Comparison of ENCODE assay signal across 8 mouse cellular contexts in the genomic region with DNA sequence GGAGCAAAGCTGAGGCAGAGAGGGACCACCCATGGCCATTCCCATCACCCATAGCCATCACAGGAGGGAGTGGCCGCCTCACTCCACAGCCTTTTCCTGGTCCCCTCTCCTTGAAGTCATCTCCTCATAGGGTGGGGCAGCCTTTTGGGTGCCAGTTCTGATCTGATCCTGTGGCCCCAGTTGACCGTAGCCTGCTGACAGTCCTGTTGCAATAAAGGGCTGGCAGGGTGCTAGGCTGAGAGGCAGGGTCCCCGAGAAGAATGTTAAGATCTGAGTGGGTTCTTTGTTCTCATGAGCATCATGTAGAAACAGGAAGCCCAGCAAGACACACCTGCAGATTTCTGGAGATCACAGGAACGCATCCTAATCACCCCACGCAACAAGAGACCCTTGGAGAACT. TPM values are rescaled to one million over a fixed set of nuclear protein-coding genes. Genes with fewer than 3 reads are reported as not detected.
DNase-seq lines count a peak whose midpoint lies in the region; ATAC-seq lines count a peak whose summit lies in the region.

No protein-coding gene starts in this region.

- H3K9me3 ChIP-seq in hindbrain, embryonic 10.5 days = no peaks in the 10 kb centered on the region
- no peaks in the 10 kb centered on the region for H3K9me3 ChIP-seq in liver, embryonic 15.5 days (replicated peaks)
- H3K9me3 ChIP-seq in stomach, embryonic 14.5 days (ENCODE audit: control insufficient read depth, low read depth, low read length) = no peaks in the 10 kb centered on the region

- H3K4me3 ChIP-seq in hindbrain, embryonic 10.5 days = peak overlapping the region; percentile 59
- peak overlapping the region; percentile 59 for H3K4me3 ChIP-seq in liver, embryonic 15.5 days (replicated peaks)
- peak overlapping the region; percentile 50 for H3K4me3 ChIP-seq in stomach, embryonic 14.5 days (ENCODE audit: low read depth, low read length)

- peak overlapping the region; percentile 63; the same call in 1 of the 2 replicates for H3K9ac ChIP-seq in liver, embryonic 15.5 days
- peak overlapping the region; percentile 69; the same call in 1 of the 2 replicates for H3K9ac ChIP-seq in stomach, embryonic 14.5 days (replicated peaks; ENCODE audit: low read depth, low read length)

- no peaks in the 10 kb centered on the region for H3K36me3 ChIP-seq in hindbrain, embryonic 10.5 days
- H3K36me3 ChIP-seq in liver, embryonic 15.5 days (replicated peaks) = no peaks in the 10 kb centered on the region
- H3K36me3 ChIP-seq in stomach, embryonic 14.5 days (ENCODE audit: control insufficient read depth, insufficient read depth, low read length) = peaks cover 4% of the 10 kb centered on the region

- peak; percentile 19 for DNase-seq in thymus, postnatal 0 days (ENCODE audit: low spot score)
- DNase-seq in thymus, postnatal 14 days = no peak
- no peak for DNase-seq in hindbrain, embryonic 10.5 days (ENCODE audit: low spot score)
- no peak for DNase-seq in layer of hippocampus, adult 9-11 months
- no peak for DNase-seq in spleen, adult 12 weeks (ENCODE audit: low spot score)
- DNase-seq in embryo, embryonic 9.5 days (ENCODE audit: extremely low spot score) = no peak

- ATAC-seq in liver, embryonic 15.5 days (ENCODE audit: insufficient read depth) = no peak
- ATAC-seq in stomach, embryonic 14.5 days (ENCODE audit: insufficient number of reproducible peaks, insufficient read depth, low FRiP score, low read depth) = no peak

- H3K27me3 ChIP-seq in hindbrain, embryonic 10.5 days (ENCODE audit: insufficient read depth, poor library complexity, severe bottlenecking) = peaks cover 20% of the 10 kb centered on the region
- H3K27me3 ChIP-seq in liver, embryonic 15.5 days = peaks cover 24% of the 10 kb centered on the region
- no peaks in the 10 kb centered on the region for H3K27me3 ChIP-seq in stomach, embryonic 14.5 days (ENCODE audit: control insufficient read depth, insufficient read depth, low read length)

- H3K27ac ChIP-seq in hindbrain, embryonic 10.5 days = peak overlapping the region; percentile 91; the same call in 1 of the 2 replicates
- H3K27ac ChIP-seq in liver, embryonic 15.5 days (replicated peaks) = no peak overlapping the region
- H3K27ac ChIP-seq in stomach, embryonic 14.5 days (ENCODE audit: low read length) = no peak overlapping the region

- peaks cover 32% of the 10 kb centered on the region for H3K4me1 ChIP-seq in hindbrain, embryonic 10.5 days (replicated peaks)
- H3K4me1 ChIP-seq in liver, embryonic 15.5 days (replicated peaks) = peaks cover 75% of the 10 kb centered on the region
- H3K4me1 ChIP-seq in stomach, embryonic 14.5 days (ENCODE audit: control insufficient read depth, insufficient read depth, low read length) = peaks cover 23% of the 10 kb centered on the region

- 87% methylated on average over 5 of the region's 5 CpGs for WGBS in hindbrain, embryonic 10.5 days
- WGBS in liver, embryonic 15.5 days (ENCODE audit: insufficient replicate concordance) = 66% methylated on average over 5 of the region's 5 CpGs
- 74% methylated on average over 5 of the region's 5 CpGs for WGBS in stomach, embryonic 14.5 days

- peak overlapping the region; percentile 82 for H3K4me2 ChIP-seq in liver, embryonic 15.5 days
- H3K4me2 ChIP-seq in stomach, embryonic 14.5 days (replicated peaks; ENCODE audit: low read depth, low read length) = peak overlapping the region; percentile 64

RNA-seq across cellular contexts. Expression of gene Hspa12b, which starts 1.1 kb away (rescaled TPM):
- 1.7 and 2.3 TPM in 2 replicates for polyA plus RNA-seq in thymus, postnatal 0 days (2015; fragmentation: Nextera tagmentation; extraction: Ambion mirVana)
- 6.4 and 7.6 TPM in 2 replicates for polyA plus RNA-seq in hindbrain, embryonic 10.5 days (2016; fragmentation: Nextera tagmentation; extraction: Ambion mirVana)
- polyA plus RNA-seq in liver, embryonic 15.5 days (2015; fragmentation: Nextera tagmentation; extraction: Ambion mirVana) = 1.8 and 1.9 TPM in 2 replicates
- 12.3 and 14.2 TPM in 2 replicates for polyA plus RNA-seq in stomach, embryonic 14.5 days (2014; fragmentation: Nextera tagmentation; extraction: Ambion mirVana)

RNA-seq across cellular contexts. Expression of gene Gm11037, which starts 5.1 kb away (rescaled TPM):
- not detected in 2 replicates for polyA plus RNA-seq in thymus, postnatal 0 days (2015; fragmentation: Nextera tagmentation; extraction: Ambion mirVana)
- not detected in 2 replicates for polyA plus RNA-seq in hindbrain, embryonic 10.5 days (2016; fragmentation: Nextera tagmentation; extraction: Ambion mirVana)
- not detected in 2 replicates for polyA plus RNA-seq in liver, embryonic 15.5 days (2015; fragmentation: Nextera tagmentation; extraction: Ambion mirVana)
- not detected in 2 replicates for polyA plus RNA-seq in stomach, embryonic 14.5 days (2014; fragmentation: Nextera tagmentation; extraction: Ambion mirVana)

RNA-seq across cellular contexts. Expression of gene 1700037H04Rik, which starts 31.7 kb away (rescaled TPM):
- polyA plus RNA-seq in thymus, postnatal 0 days (2015; fragmentation: Nextera tagmentation; extraction: Ambion mirVana) = 47.8 and 50.6 TPM in 2 replicates
- 138 and 142 TPM in 2 replicates for polyA plus RNA-seq in hindbrain, embryonic 10.5 days (2016; fragmentation: Nextera tagmentation; extraction: Ambion mirVana)
- 135 and 147 TPM in 2 replicates for polyA plus RNA-seq in liver, embryonic 15.5 days (2015; fragmentation: Nextera tagmentation; extraction: Ambion mirVana)
- 84.6 and 88.9 TPM in 2 replicates for polyA plus RNA-seq in stomach, embryonic 14.5 days (2014; fragmentation: Nextera tagmentation; extraction: Ambion mirVana)

RNA-seq across cellular contexts. Expression of gene Siglec1, which starts 41.6 kb away (rescaled TPM):
- polyA plus RNA-seq in thymus, postnatal 0 days (2015; fragmentation: Nextera tagmentation; extraction: Ambion mirVana) = 0.56 and 0.63 TPM in 2 replicates
- polyA plus RNA-seq in hindbrain, embryonic 10.5 days (2016; fragmentation: Nextera tagmentation; extraction: Ambion mirVana) = 0.10 and 0.16 TPM in 2 replicates
- 1.5 and 1.7 TPM in 2 replicates for polyA plus RNA-seq in liver, embryonic 15.5 days (2015; fragmentation: Nextera tagmentation; extraction: Ambion mirVana)
- polyA plus RNA-seq in stomach, embryonic 14.5 days (2014; fragmentation: Nextera tagmentation; extraction: Ambion mirVana) = 0.22 and 0.48 TPM in 2 replicates

RNA-seq across cellular contexts. Expression of gene Cenpb, which starts 51.7 kb away (rescaled TPM):
- 5.2 and 7.8 TPM in 2 replicates for polyA plus RNA-seq in thymus, postnatal 0 days (2015; fragmentation: Nextera tagmentation; extraction: Ambion mirVana)
- polyA plus RNA-seq in hindbrain, embryonic 10.5 days (2016; fragmentation: Nextera tagmentation; extraction: Ambion mirVana) = 9.7 and 12.8 TPM in 2 replicates
- 4.1 and 5.4 TPM in 2 replicates for polyA plus RNA-seq in liver, embryonic 15.5 days (2015; fragmentation: Nextera tagmentation; extraction: Ambion mirVana)
- polyA plus RNA-seq in stomach, embryonic 14.5 days (2014; fragmentation: Nextera tagmentation; extraction: Ambion mirVana) = 9.0 and 9.9 TPM in 2 replicates
